Mouse (Mus musculus): ENCODE results near the gene 1110008L16Rik. TPM values are rescaled to one million over a fixed set of nuclear protein-coding genes. Genes with fewer than 3 reads are reported as not detected.

1110008L16Rik gene
- polyA plus RNA-seq (2015; fragmentation: Nextera tagmentation; extraction: Ambion mirVana): 6.7 and 7.6 TPM in 2 replicates

DNA sequence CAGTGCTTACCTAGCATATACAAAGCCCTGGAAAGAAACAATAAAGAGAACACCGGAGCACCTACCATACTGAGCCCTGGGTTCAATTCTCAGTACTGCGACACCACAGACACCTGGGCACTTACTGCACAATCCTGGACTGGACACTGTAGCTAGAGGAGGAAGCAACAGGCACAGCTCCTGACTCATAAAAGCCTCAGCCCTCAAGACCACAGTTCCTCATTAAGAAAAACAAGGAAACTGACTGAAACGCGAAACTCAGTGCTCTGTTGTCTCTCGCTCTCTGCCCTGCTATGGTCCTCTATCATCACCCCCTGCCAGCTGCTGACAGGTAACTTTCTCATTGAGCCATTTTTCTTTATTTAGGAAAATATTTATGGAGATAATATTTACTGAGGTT, at the start of gene 1110008L16Rik:
TSS of gene 1110008L16Rik (plus strand) at position 242 of the 400 bp plus-strand sequence.

DNA sequence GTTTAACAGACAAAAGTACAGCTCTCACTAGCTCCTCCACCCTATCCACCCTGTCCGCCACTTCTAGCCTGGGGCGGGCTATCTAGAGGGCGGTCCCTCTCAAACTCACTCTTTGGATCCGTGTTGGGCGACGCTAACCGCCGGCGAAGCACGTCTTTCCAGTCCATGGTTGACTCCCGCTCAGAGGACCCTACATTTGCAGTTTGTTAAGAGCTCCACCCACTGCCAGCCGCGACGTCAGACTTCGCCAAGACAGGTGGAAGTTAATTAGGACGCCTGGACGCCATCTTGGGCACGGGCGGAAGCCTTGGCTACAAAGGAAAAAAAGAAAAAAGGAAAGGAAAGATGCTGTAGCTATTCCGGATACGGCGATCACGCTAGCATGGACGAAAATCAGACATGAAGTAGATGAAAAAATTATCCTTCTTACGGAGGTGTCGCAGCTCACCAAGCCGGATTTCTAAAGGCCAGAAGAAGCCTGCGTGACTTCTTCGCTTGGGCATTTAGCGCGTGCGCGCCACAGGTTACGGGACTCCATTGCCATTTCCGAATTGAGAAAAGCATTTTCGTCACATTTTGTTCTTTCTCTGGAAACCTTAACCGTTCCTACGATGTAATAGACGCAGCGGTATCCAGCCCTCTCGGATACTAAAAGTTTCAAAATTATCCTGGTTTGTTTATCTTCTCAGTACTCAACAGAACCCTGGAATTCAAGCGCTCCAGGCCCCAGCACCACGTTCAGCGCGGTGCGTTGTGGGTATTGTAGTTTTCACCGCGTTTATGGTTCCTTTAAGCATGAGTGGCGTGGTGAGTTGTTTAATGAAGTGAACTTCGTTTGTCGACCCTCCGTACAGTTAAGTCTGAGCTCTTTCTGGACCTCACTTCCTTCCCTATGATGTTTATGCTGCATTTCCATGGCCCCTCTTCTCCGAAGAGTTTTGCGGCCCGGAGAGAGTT, 3.4 kb downstream of the 1110008L16Rik start, which contains the start of gene Ppp2r3c:
TSS of gene Ppp2r3c (minus strand) at position 514 of the 957 bp plus-strand sequence.

DNA sequence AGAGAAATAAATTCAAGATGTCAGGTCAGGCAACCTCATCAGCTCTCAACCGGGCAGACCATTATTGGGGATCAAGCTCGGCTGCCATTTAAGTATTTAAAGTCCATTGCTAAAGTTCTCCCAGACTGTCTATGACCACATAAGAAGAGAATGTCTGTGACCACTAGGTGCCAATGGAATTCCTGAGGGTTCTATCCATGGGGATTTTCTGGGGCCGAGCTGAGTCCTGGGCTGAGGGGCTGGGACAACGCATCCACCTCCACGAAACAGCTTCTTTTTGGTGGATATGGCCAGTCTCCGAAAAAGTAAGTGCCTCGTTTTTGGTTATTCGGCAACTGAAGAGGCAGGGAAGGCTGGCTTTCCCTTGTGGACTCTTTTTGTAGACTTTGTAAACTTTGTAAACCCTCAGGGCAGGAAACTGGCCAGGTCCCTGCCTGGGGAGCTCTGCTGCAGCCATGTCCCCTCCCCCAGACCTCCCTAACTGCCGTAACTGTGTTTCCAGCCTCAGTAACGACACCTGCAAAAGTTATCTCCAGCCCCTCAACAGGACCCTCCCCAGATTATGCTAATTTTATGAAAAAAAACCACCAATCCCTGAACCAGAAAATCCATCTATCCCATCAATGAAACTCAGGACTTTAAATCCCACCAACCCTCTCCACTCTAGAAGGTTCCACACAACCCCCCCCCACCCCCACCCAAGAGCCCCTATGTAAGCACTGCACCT, 84.8 kb downstream of the 1110008L16Rik start, which contains the start of gene Psma6:
TSS of gene Psma6 (plus strand) at position 200 of the 727 bp plus-strand sequence.

Other genes with a start within 250 kb of the 1110008L16Rik start
- 11.9 and 16.5 TPM in 2 replicates for gene 2700097O09Rik, start 219.5 kb upstream of the 1110008L16Rik start, polyA plus RNA-seq (2015; fragmentation: Nextera tagmentation; extraction: Ambion mirVana)
- 119 and 120 TPM in 2 replicates for gene Srp54a, start 219.3 kb upstream of the 1110008L16Rik start, polyA plus RNA-seq (2015; fragmentation: Nextera tagmentation; extraction: Ambion mirVana)
- gene Fam177a, start 175.1 kb upstream of the 1110008L16Rik start, polyA plus RNA-seq (2015; fragmentation: Nextera tagmentation; extraction: Ambion mirVana): 17.9 and 19.0 TPM in 2 replicates
- gene Srp54b, start 144.5 kb upstream of the 1110008L16Rik start, polyA plus RNA-seq (2015; fragmentation: Nextera tagmentation; extraction: Ambion mirVana): 35.3 and 43.7 TPM in 2 replicates
- 0.30 TPM in 1 of 2 replicates, not detected in the other for gene 1700047I17Rik2, start 100.0 kb upstream of the 1110008L16Rik start, polyA plus RNA-seq (2015; fragmentation: Nextera tagmentation; extraction: Ambion mirVana)
- 51.8 and 59.3 TPM in 2 replicates for gene Srp54c, start 69.4 kb upstream of the 1110008L16Rik start, polyA plus RNA-seq (2015; fragmentation: Nextera tagmentation; extraction: Ambion mirVana)
- gene Ppp2r3c, start 3.4 kb downstream of the 1110008L16Rik start, polyA plus RNA-seq (2015; fragmentation: Nextera tagmentation; extraction: Ambion mirVana): 9.4 and 10.9 TPM in 2 replicates
- gene Psma6, start 84.6 kb downstream of the 1110008L16Rik start, polyA plus RNA-seq (2015; fragmentation: Nextera tagmentation; extraction: Ambion mirVana): 455 and 462 TPM in 2 replicates
- 69.8 and 86.8 TPM in 2 replicates for gene Nfkbia, start 193.1 kb downstream of the 1110008L16Rik start, polyA plus RNA-seq (2015; fragmentation: Nextera tagmentation; extraction: Ambion mirVana)